Comparison of ENCODE assay signal across 9 mouse cellular contexts in the genomic region with DNA sequence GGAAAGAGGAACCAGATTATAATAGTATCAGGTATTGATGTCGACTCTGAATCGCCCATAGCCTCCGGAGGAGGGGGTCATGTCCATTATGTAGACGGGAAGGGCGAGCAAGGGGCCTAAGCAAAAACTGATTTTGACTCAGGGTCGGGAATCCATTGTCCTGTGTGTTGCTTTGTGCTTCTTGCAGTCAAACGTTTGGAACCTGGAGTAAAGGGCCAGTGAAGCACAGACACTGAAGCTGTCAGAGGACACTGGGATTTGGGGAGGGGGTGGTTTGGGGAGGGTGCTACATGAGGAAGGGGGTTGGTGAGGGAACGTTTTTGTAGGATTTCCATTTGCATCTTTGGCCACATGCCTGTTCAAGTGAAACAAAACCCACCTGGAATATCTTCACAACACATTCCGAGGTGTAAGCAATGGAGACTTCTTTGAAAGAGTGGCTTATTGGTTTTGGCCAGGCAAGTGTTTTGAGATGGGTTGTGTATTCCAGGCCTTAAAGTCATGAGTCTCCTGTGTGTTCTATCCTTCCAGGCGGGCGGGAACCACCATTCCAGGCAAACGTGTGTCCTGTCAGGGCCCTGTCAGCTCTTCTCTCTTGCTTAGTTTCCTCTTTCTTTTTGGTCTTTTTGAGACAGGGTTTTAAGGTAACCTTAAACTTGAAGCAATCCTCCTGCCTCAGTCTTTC. TPM values are rescaled to one million over a fixed set of nuclear protein-coding genes. Genes with fewer than 3 reads are reported as not detected.
DNase-seq lines count a peak whose midpoint lies in the region; ATAC-seq and TF ChIP-seq lines count a peak whose summit lies in the region.
"Had no signal": no experiment of that assay in that cellular context is flagged by ENCODE, and none has a peak within 500 bp of the region (broad histone marks: within the 10 kb centered on the region; RNA-seq: fewer than 3 reads in every experiment).

No protein-coding gene starts in this region.

- no peak for TF ChIP-seq CTCF in thymus, adult 2 months (IDR thresholded peaks at IDR 0.05; ENCODE audit: borderline replicate concordance, control insufficient read depth, extremely low read depth, insufficient read depth, low read length, poor library complexity)
- no peak for TF ChIP-seq CTCF in stomach, postnatal 0 days (IDR thresholded peaks at IDR 0.05; ENCODE audit: low read depth)

- H3K36me3 ChIP-seq in thymus, adult 2 months (ENCODE audit: control insufficient read depth, insufficient read depth, low read length): no peaks in the 10 kb centered on the region
- H3K36me3 ChIP-seq in limb, embryonic 15.5 days: no peaks in the 10 kb centered on the region
- no peaks in the 10 kb centered on the region for H3K36me3 ChIP-seq in stomach, postnatal 0 days (ENCODE audit: control insufficient read depth, insufficient read depth, low read length)

- 37% methylated on average over 12 of the region's 12 CpGs for WGBS in thymus, adult 2 months
- WGBS in limb, embryonic 15.5 days: 24% methylated on average over 12 of the region's 12 CpGs
- WGBS in stomach, postnatal 0 days: 33% methylated on average over 12 of the region's 12 CpGs

- H3K27me3 ChIP-seq in thymus, adult 2 months (ENCODE audit: control insufficient read depth, insufficient read depth, low read length): no peaks in the 10 kb centered on the region
- 0 out of 2 replicates have a peak, but pooled peaks cover 5% of the 10 kb centered on the region for H3K27me3 ChIP-seq in limb, embryonic 15.5 days
- no peaks in the 10 kb centered on the region for H3K27me3 ChIP-seq in stomach, postnatal 0 days (ENCODE audit: control insufficient read depth, insufficient read depth, low read length)

- no peak overlapping the region for H3K27ac ChIP-seq in thymus, adult 2 months (ENCODE audit: control insufficient read depth, insufficient read depth, low read length)
- no peak overlapping the region for H3K27ac ChIP-seq in limb, embryonic 15.5 days
- H3K27ac ChIP-seq in stomach, postnatal 0 days (replicated peaks): no peak overlapping the region

- peak overlapping the region; percentile 99 for H3K4me2 ChIP-seq in limb, embryonic 15.5 days
- H3K4me2 ChIP-seq in stomach, postnatal 0 days (replicated peaks; ENCODE audit: low read depth): peak overlapping the region; percentile 100

- ATAC-seq in limb, embryonic 15.5 days (ENCODE audit: insufficient number of reproducible peaks, low FRiP score, low TSS enrichment, low read depth): no peak
- no peak for ATAC-seq in stomach, postnatal 0 days (ENCODE audit: low FRiP score, low TSS enrichment)

- H3K4me1 ChIP-seq in thymus, adult 2 months (replicated peaks; ENCODE audit: control insufficient read depth, insufficient read depth, low read length): peaks cover 17% of the 10 kb centered on the region
- H3K4me1 ChIP-seq in limb, embryonic 15.5 days: peaks cover 20% of the 10 kb centered on the region; the same call in 1 of the 2 replicates
- 0 out of 2 replicates have a peak, but pooled peaks cover 2% of the 10 kb centered on the region for H3K4me1 ChIP-seq in stomach, postnatal 0 days (replicated peaks; ENCODE audit: control insufficient read depth, insufficient read depth)

- peak overlapping the region; percentile 53 for H3K4me3 ChIP-seq in thymus, adult 2 months (ENCODE audit: control insufficient read depth, insufficient read depth, low read length)
- H3K4me3 ChIP-seq in limb, embryonic 15.5 days: peak overlapping the region; percentile 77
- peak overlapping the region; percentile 76 for H3K4me3 ChIP-seq in stomach, postnatal 0 days (ENCODE audit: low read depth, low read length)

- H3K9ac ChIP-seq in limb, embryonic 15.5 days: peak overlapping the region; percentile 60
- peak overlapping the region; percentile 76 for H3K9ac ChIP-seq in stomach, postnatal 0 days (ENCODE audit: low read length)

- intact Hi-C loops in left cerebral cortex, postnatal 10 days (cut with DNase I): loop anchor here (5.0 to 10.0 kb wide), 2 partner anchors 37 to 195 kb away; no protein-coding TSS in a partner anchor

- no peak for TF ChIP-seq POLR2A in thymus, adult 2 months (IDR thresholded peaks at IDR 0.05; ENCODE audit: control insufficient read depth, extremely low read depth, insufficient read depth, low read length, poor library complexity)

- DNase-seq in cerebellum, adult 9-10 months: peak; percentile 43
- DNase-seq in cerebellum, postnatal 36 days: no peak
- DNase-seq in thymus, adult 2 months: no peak
- DNase-seq in thymus, postnatal 0 days (ENCODE audit: low spot score): no peak
- DNase-seq in stomach, postnatal 0 days (ENCODE audit: low spot score): no peak
- DNase-seq in layer of hippocampus, adult 9-11 months: no peak
- DNase-seq in left cerebral cortex, postnatal 10 days (ENCODE audit: extremely low spot score in 1 of 2, low spot score in 2 of 2): no peak
- DNase-seq: thymus, postnatal 14 days had no signal

- no peaks in the 10 kb centered on the region for H3K9me3 ChIP-seq in limb, embryonic 15.5 days
- H3K9me3 ChIP-seq in stomach, postnatal 0 days (ENCODE audit: control insufficient read depth, low read length): no peaks in the 10 kb centered on the region

- TF ChIP-seq EP300 in stomach, postnatal 0 days (optimal IDR thresholded peaks at IDR 0.05): no peak

RNA-seq across cellular contexts. Expression of a gene that starts 1.2 kb away (rescaled TPM):
- polyA plus RNA-seq in thymus, adult 2 months (2012; rRNA removed): 6.7 and 7.5 TPM in 2 replicates
- polyA plus RNA-seq in thymus, postnatal 0 days (2015; fragmentation: Nextera tagmentation; extraction: Ambion mirVana): 0.59 and 0.61 TPM in 2 replicates
- polyA plus RNA-seq in limb, embryonic 15.5 days (2015; fragmentation: Nextera tagmentation; extraction: Ambion mirVana): 0.99 and 1.0 TPM in 2 replicates
- polyA plus RNA-seq in stomach, postnatal 0 days (2015; fragmentation: Nextera tagmentation; extraction: Ambion mirVana): 1.2 TPM in 2 replicates
- 10 to 100 TPM; 65.7 to 68.5 TPM for total RNA-seq in left cerebral cortex, postnatal 10 days (2021)

RNA-seq across cellular contexts. Expression of a gene that starts 16.2 kb away (rescaled TPM):
- polyA plus RNA-seq in thymus, adult 2 months (2012; rRNA removed): not detected in 2 replicates
- polyA plus RNA-seq in thymus, postnatal 0 days (2015; fragmentation: Nextera tagmentation; extraction: Ambion mirVana): 0.28 TPM in 1 of 2 replicates, not detected in the other
- not detected in 2 replicates for polyA plus RNA-seq in limb, embryonic 15.5 days (2015; fragmentation: Nextera tagmentation; extraction: Ambion mirVana)
- polyA plus RNA-seq in stomach, postnatal 0 days (2015; fragmentation: Nextera tagmentation; extraction: Ambion mirVana): not detected in 2 replicates
- total RNA-seq in left cerebral cortex, postnatal 10 days (2021): 10 to 100 TPM; 20.2 to 24.7 TPM
